Mouse (Mus musculus): Measurements from ENCODE around the gene Dock6. TPM values are rescaled to one million over a fixed set of nuclear protein-coding genes. Genes with fewer than 3 reads are reported as not detected.

The Dock6 gene
- polyA plus RNA-seq, 1 experiment = 6.9 TPM

- Histone ChIP-seq H3K4me3 (ENCODE audit: insufficient read depth, low read depth, low read length) (no peak overlapping the region), H3K27ac (replicated peaks; ENCODE audit: low read depth, low read length) (peak overlapping the region; percentile 78), H3K4me1 (ENCODE audit: control insufficient read depth, insufficient read depth, insufficient read length, low read length) (peaks cover 9% of the 10 kb centered on the region)
These were observed 20.7 kb downstream of the Dock6 start for GRCm38 (mm10) chr9:21831558-21832240.

- Histone ChIP-seq H3K4me3 (ENCODE audit: insufficient read depth, low read depth, low read length) (no peak overlapping the region), H3K4me1 (ENCODE audit: control insufficient read depth, insufficient read depth, insufficient read length, low read length) (peaks cover 9% of the 10 kb centered on the region), H3K27ac (replicated peaks; ENCODE audit: low read depth, low read length) (peak overlapping the region; percentile 78)
These were observed 21.5 kb downstream of the Dock6 start for GRCm38 (mm10) chr9:21830936-21831335.

GRCm38 (mm10) chr9:21830461-21830850, 22.0 kb downstream of the Dock6 start:
- peak overlapping the region; percentile 14; the same call in 1 of the 2 replicates for H3K27ac ChIP-seq (replicated peaks; ENCODE audit: low read depth, low read length)
- no peak overlapping the region for H3K4me3 ChIP-seq (ENCODE audit: insufficient read depth, low read depth, low read length)
- H3K4me1 ChIP-seq (ENCODE audit: control insufficient read depth, insufficient read depth, insufficient read length, low read length) = peaks cover 9% of the 10 kb centered on the region

- H3K27ac ChIP-seq (replicated peaks; ENCODE audit: low read depth, low read length) = no peak overlapping the region
- H3K4me1 ChIP-seq (ENCODE audit: control insufficient read depth, insufficient read depth, insufficient read length, low read length) = peaks cover 8% of the 10 kb centered on the region
- no peak overlapping the region for H3K4me3 ChIP-seq (ENCODE audit: insufficient read depth, low read depth, low read length)
These were observed 22.5 kb downstream of the Dock6 start for GRCm38 (mm10) chr9:21829834-21830460.

- H3K4me3 ChIP-seq (ENCODE audit: insufficient read depth, low read depth, low read length) = no peak overlapping the region
- H3K27ac ChIP-seq (replicated peaks; ENCODE audit: low read depth, low read length) = no peak overlapping the region
- no peaks in the 10 kb centered on the region for H3K4me1 ChIP-seq (ENCODE audit: control insufficient read depth, insufficient read depth, insufficient read length, low read length)
These were observed 28.1 kb downstream of the Dock6 start for GRCm38 (mm10) chr9:21824366-21824765.

GRCm38 (mm10) chr9:21823957-21824356, 28.5 kb downstream of the Dock6 start:
- H3K27ac ChIP-seq (replicated peaks; ENCODE audit: low read depth, low read length) = no peak overlapping the region
- H3K4me3 ChIP-seq (ENCODE audit: insufficient read depth, low read depth, low read length) = no peak overlapping the region
- H3K4me1 ChIP-seq (ENCODE audit: control insufficient read depth, insufficient read depth, insufficient read length, low read length) = no peaks in the 10 kb centered on the region

- H3K27ac ChIP-seq (replicated peaks; ENCODE audit: low read depth, low read length) = no peak overlapping the region
- H3K4me3 ChIP-seq (ENCODE audit: insufficient read depth, low read depth, low read length) = no peak overlapping the region
- H3K4me1 ChIP-seq (ENCODE audit: control insufficient read depth, insufficient read depth, insufficient read length, low read length) = no peaks in the 10 kb centered on the region
These were observed 29.7 kb downstream of the Dock6 start for GRCm38 (mm10) chr9:21822686-21823085.

- Histone ChIP-seq H3K4me3 (ENCODE audit: insufficient read depth, low read depth, low read length) (no peak overlapping the region), H3K27ac (replicated peaks; ENCODE audit: low read depth, low read length) (no peak overlapping the region), H3K4me1 (ENCODE audit: control insufficient read depth, insufficient read depth, insufficient read length, low read length) (no peaks in the 10 kb centered on the region)
These were observed 32.3 kb downstream of the Dock6 start for GRCm38 (mm10) chr9:21820183-21820582.

GRCm38 (mm10) chr9:21819181-21819729, 33.2 kb downstream of the Dock6 start:
- Histone ChIP-seq H3K27ac (replicated peaks; ENCODE audit: low read depth, low read length) (no peak overlapping the region), H3K4me1 (ENCODE audit: control insufficient read depth, insufficient read depth, insufficient read length, low read length) (no peaks in the 10 kb centered on the region)

GRCm38 (mm10) chr9:21818561-21818960, 33.9 kb downstream of the Dock6 start:
- no peaks in the 10 kb centered on the region for H3K4me1 ChIP-seq (ENCODE audit: control insufficient read depth, insufficient read depth, insufficient read length, low read length)
- H3K27ac ChIP-seq (replicated peaks; ENCODE audit: low read depth, low read length) = no peak overlapping the region
- no peak overlapping the region for H3K4me3 ChIP-seq (ENCODE audit: insufficient read depth, low read depth, low read length)

More at GRCm38 (mm10) chr9:21819181-21819729, 33.2 kb downstream of the Dock6 start:
- no peak overlapping the region for H3K4me3 ChIP-seq (ENCODE audit: insufficient read depth, low read depth, low read length)

GRCm38 (mm10) chr9:21818125-21818524, 34.3 kb downstream of the Dock6 start:
- Histone ChIP-seq H3K4me3 (ENCODE audit: insufficient read depth, low read depth, low read length) (no peak overlapping the region), H3K27ac (replicated peaks; ENCODE audit: low read depth, low read length) (no peak overlapping the region), H3K4me1 (ENCODE audit: control insufficient read depth, insufficient read depth, insufficient read length, low read length) (no peaks in the 10 kb centered on the region)

- H3K27ac ChIP-seq (replicated peaks; ENCODE audit: low read depth, low read length) = no peak overlapping the region
- H3K4me3 ChIP-seq (ENCODE audit: insufficient read depth, low read depth, low read length) = no peak overlapping the region
- H3K4me1 ChIP-seq (ENCODE audit: control insufficient read depth, insufficient read depth, insufficient read length, low read length) = no peaks in the 10 kb centered on the region
These were observed 35.6 kb downstream of the Dock6 start for GRCm38 (mm10) chr9:21816716-21817305.

- Histone ChIP-seq H3K27ac (replicated peaks; ENCODE audit: low read depth, low read length) (no peak overlapping the region), H3K4me1 (ENCODE audit: control insufficient read depth, insufficient read depth, insufficient read length, low read length) (no peaks in the 10 kb centered on the region)
These were observed 41.3 kb downstream of the Dock6 start for GRCm38 (mm10) chr9:21811170-21811569.

GRCm38 (mm10) chr9:21808561-21808960, 43.9 kb downstream of the Dock6 start:
- Histone ChIP-seq H3K4me1 (ENCODE audit: control insufficient read depth, insufficient read depth, insufficient read length, low read length) (no peaks in the 10 kb centered on the region), H3K27ac (replicated peaks; ENCODE audit: low read depth, low read length) (no peak overlapping the region), H3K4me3 (ENCODE audit: insufficient read depth, low read depth, low read length) (no peak overlapping the region)

More at GRCm38 (mm10) chr9:21811170-21811569, 41.3 kb downstream of the Dock6 start:
- H3K4me3 ChIP-seq (ENCODE audit: insufficient read depth, low read depth, low read length) = no peak overlapping the region

- no peaks in the 10 kb centered on the region for H3K4me1 ChIP-seq (ENCODE audit: control insufficient read depth, insufficient read depth, insufficient read length, low read length)
- H3K27ac ChIP-seq (replicated peaks; ENCODE audit: low read depth, low read length) = no peak overlapping the region
- no peak overlapping the region for H3K4me3 ChIP-seq (ENCODE audit: insufficient read depth, low read depth, low read length)
These were observed 45.5 kb downstream of the Dock6 start for GRCm38 (mm10) chr9:21806976-21807375.

Measured in brown adipose tissue, adult 24 weeks (tissue).